Mouse (Mus musculus): Measurements from ENCODE around the gene Cdhr3.

DNA sequence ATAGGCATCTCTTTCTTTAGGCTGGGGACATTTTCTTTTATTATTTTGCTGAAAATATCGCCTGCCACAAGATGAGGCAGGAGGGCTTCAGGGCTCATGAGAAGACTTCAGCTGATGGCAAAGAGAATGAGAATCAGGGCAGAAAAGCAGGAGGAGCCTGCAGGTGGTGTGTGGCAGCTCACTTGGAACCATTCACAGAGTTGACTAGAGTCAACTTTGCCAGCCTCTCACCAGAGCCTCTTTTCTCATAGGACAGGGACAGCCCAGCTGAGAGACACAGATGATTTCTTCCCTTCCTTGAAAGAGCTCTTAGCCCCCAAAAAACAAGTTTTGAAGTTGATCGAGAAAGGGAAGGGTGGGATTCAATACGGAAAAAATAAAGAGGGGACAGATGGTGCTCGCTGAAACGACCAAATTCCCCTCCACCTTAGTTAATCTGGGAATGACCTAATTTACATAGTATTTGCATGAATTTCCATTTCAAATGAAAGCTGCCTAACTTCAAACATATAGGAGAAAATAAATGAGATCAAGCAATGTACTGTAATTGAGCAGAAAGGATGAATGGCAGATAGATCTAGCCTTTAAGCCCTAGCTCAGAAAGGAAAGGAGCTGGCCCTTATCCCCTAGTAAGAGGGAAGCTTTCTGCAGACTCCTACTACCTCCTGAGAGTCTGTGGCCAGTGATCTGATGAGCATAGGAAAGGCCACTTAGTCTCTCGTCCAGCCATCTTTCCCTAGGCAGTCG, 78.5 kb downstream of the Cdhr3 start:
- no peak for TF ChIP-seq FLI1 (IDR thresholded peaks at IDR 0.05; ENCODE audit: low read length)
- TF ChIP-seq GATA1 (IDR thresholded peaks at IDR 0.05; ENCODE audit: borderline replicate concordance, low read length): no peak

Measured in megakaryocyte, embryonic 14.5 days (primary cell).